Comparison of ENCODE assay signal across 8 mouse cellular contexts in genomic region chrX:140544737-140545136, GRCm38 (mm10). TPM values are rescaled to one million over a fixed set of nuclear protein-coding genes. Genes with fewer than 3 reads are reported as not detected.
DNase-seq lines count a peak whose midpoint lies in the region; ATAC-seq and TF ChIP-seq lines count a peak whose summit lies in the region.

No protein-coding gene starts in this region.

- no peak for ATAC-seq in embryonic facial prominence, embryonic 14.5 days (ENCODE audit: low read depth)
- no peak for ATAC-seq in liver, postnatal 0 days

- peak; percentile 29 to 85 for DNase-seq in adrenal gland, adult (ENCODE audit: inconsistent age in 2 of 2, low spot score in 1 of 2)
- no peak for DNase-seq in adrenal gland, adult 2 months
- DNase-seq in left cerebral cortex, postnatal 10 days (ENCODE audit: extremely low spot score in 1 of 2, low spot score in 2 of 2), result peak; percentile 53 to 59
- no peak for DNase-seq in left cerebral cortex, adult 11 months (ENCODE audit: low spot score)
- peak; percentile 27 for DNase-seq in adrenal gland, postnatal 25 days
- peak; percentile 60 for DNase-seq in embryonic facial prominence, embryonic 14.5 days (ENCODE audit: low spot score)
- peak; percentile 62 for DNase-seq in liver, postnatal 0 days
- peak; percentile 64 to 71 for DNase-seq in spleen, postnatal 36 days (ENCODE audit: low spot score in 2 of 2)

- H3K36me3 ChIP-seq in embryonic facial prominence, embryonic 14.5 days (ENCODE audit: control insufficient read depth, insufficient read depth, low read length), result 0 out of 2 replicates have a peak, but pooled peaks cover 6% of the 10 kb centered on the region
- no peaks in the 10 kb centered on the region for H3K36me3 ChIP-seq in liver, postnatal 0 days (replicated peaks; ENCODE audit: insufficient read depth, low read length)

- intact Hi-C loops in left cerebral cortex, postnatal 10 days (cut with DNase I), result loop anchor here (5.0 kb wide), 1 partner anchor 42 kb away; no protein-coding TSS in a partner anchor

- 0 out of 2 replicates have a peak, but pooled peaks have one; percentile 31 for TF ChIP-seq EP300 in liver, postnatal 0 days (IDR thresholded peaks at IDR 0.05; ENCODE audit: low read depth)

- no peak overlapping the region for H3K4me2 ChIP-seq in embryonic facial prominence, embryonic 14.5 days (ENCODE audit: low read depth, low read length)
- no peak overlapping the region for H3K4me2 ChIP-seq in liver, postnatal 0 days (ENCODE audit: low read depth, low read length)

- H3K9me3 ChIP-seq in embryonic facial prominence, embryonic 14.5 days (ENCODE audit: control insufficient read depth, low read length), result no peaks in the 10 kb centered on the region
- no peaks in the 10 kb centered on the region for H3K9me3 ChIP-seq in liver, postnatal 0 days (ENCODE audit: low read length)

- no peak overlapping the region for H3K9ac ChIP-seq in embryonic facial prominence, embryonic 14.5 days (ENCODE audit: low read depth, low read length)
- H3K9ac ChIP-seq in liver, postnatal 0 days (replicated peaks), result no peak overlapping the region

- peak; percentile 81 for TF ChIP-seq CTCF in liver, postnatal 0 days (IDR thresholded peaks at IDR 0.05; ENCODE audit: low read depth)

- no peak overlapping the region for H3K27ac ChIP-seq in embryonic facial prominence, embryonic 14.5 days (replicated peaks; ENCODE audit: low read depth, low read length)
- peak overlapping the region; percentile 51; the same call in 1 of the 2 replicates for H3K27ac ChIP-seq in liver, postnatal 0 days (ENCODE audit: low read depth)

- H3K4me3 ChIP-seq in embryonic facial prominence, embryonic 14.5 days (ENCODE audit: low read depth, low read length), result no peak overlapping the region
- H3K4me3 ChIP-seq in liver, postnatal 0 days (ENCODE audit: low read depth, low read length), result no peak overlapping the region

- H3K4me1 ChIP-seq in embryonic facial prominence, embryonic 14.5 days (ENCODE audit: control insufficient read depth, insufficient read depth, low read length), result 0 out of 2 replicates have a peak, but pooled peaks cover 3% of the 10 kb centered on the region
- 0 out of 2 replicates have a peak, but pooled peaks cover 9% of the 10 kb centered on the region for H3K4me1 ChIP-seq in liver, postnatal 0 days (ENCODE audit: insufficient read depth)

- peaks cover 15% of the 10 kb centered on the region for H3K27me3 ChIP-seq in embryonic facial prominence, embryonic 14.5 days (replicated peaks; ENCODE audit: control insufficient read depth, insufficient read depth, low read length)
- no peaks in the 10 kb centered on the region for H3K27me3 ChIP-seq in liver, postnatal 0 days (ENCODE audit: insufficient read depth, low read length)

- WGBS in embryonic facial prominence, embryonic 14.5 days, result 38% methylated on average over 3 of the region's 3 CpGs
- 29% methylated on average over 3 of the region's 3 CpGs for WGBS in liver, postnatal 0 days (ENCODE audit: insufficient replicate concordance)

RNA-seq across cellular contexts. Expression of gene Tsc22d3, which starts 55.7 kb away (rescaled TPM):
- total RNA-seq in adrenal gland, adult 2 months (2021), result 100 to 1,000 TPM in 1 of 2 experiments, 10 to 100 TPM in 1; 77.4 to 136 TPM
- 53.1 and 71.8 TPM in 2 replicates for polyA plus RNA-seq in adrenal gland, adult 2 months (2012; rRNA removed)
- total RNA-seq in left cerebral cortex, postnatal 10 days (2021), result 10 to 100 TPM; 59.2 to 91.3 TPM
- total RNA-seq in adrenal gland, postnatal 25 days (2021), result 106 and 116 TPM in 2 replicates
- 99.9 and 108 TPM in 2 replicates for polyA plus RNA-seq in embryonic facial prominence, embryonic 14.5 days (2014; fragmentation: Nextera tagmentation; extraction: Ambion mirVana)
- polyA plus RNA-seq in liver, postnatal 0 days (2015; fragmentation: Nextera tagmentation; extraction: Ambion mirVana), result 23.6 and 34.2 TPM in 2 replicates

Comparison
In these comparisons a context has a peak if more than half of its experiments do, and no peak if none do; other contexts are left out.
1. DNase-seq: peak in adrenal gland, adult (2 of 2), left cerebral cortex, postnatal 10 days (2 of 2), adrenal gland, postnatal 25 days (single experiment), embryonic facial prominence, embryonic 14.5 days (single experiment), liver, postnatal 0 days (single experiment) and spleen, postnatal 36 days (2 of 2); none in adrenal gland, adult 2 months (single experiment) and left cerebral cortex, adult 11 months (single experiment).